Mouse (Mus musculus) ES-Bruce4 (cell line): ENCODE measurements around the gene Rbm47. TPM values are rescaled to one million over a fixed set of nuclear protein-coding genes. Genes with fewer than 3 reads are reported as not detected.

Experiments used
- H3K27ac ChIP-seq: 2 replicates; pipeline ENCODE4 v1.5.1; 2012; ENCODE audit warnings: low read length, inconsistent platforms; ENCODE audit not compliant: insufficient read depth
- H3K27me3 ChIP-seq: 2 replicates; pipeline ENCODE4 v1.6.1; 2012; ENCODE audit warnings: mild to moderate bottlenecking, low read length, inconsistent platforms; ENCODE audit not compliant: control insufficient read depth, poor library complexity, insufficient read depth, severe bottlenecking
- H3K36me3 ChIP-seq: 2 replicates; pipeline ENCODE4 v1.6.1; 2012; ENCODE audit warnings: inconsistent platforms, mild to moderate bottlenecking, low read length, moderate library complexity; ENCODE audit not compliant: control insufficient read depth, poor library complexity, insufficient read depth, severe bottlenecking
- H3K4me1 ChIP-seq: one replicate; pipeline ENCODE4 v1.8.1; 2011; ENCODE audit warnings: low read length; ENCODE audit not compliant: control insufficient read depth, insufficient read depth
- H3K4me3 ChIP-seq: 2 replicates; pipeline ENCODE4 v1.5.1; 2011; ENCODE audit warnings: low read depth, mild to moderate bottlenecking, low read length
- H3K9ac ChIP-seq: 2 replicates; pipeline ENCODE4 v1.6.1; 2012; ENCODE audit warnings: low read depth, mild to moderate bottlenecking, inconsistent platforms; ENCODE audit not compliant: poor library complexity, severe bottlenecking
- H3K9me3 ChIP-seq: replicated peaks from 2 replicates; pipeline ENCODE4 v1.6.1; 2012; ENCODE audit warnings: mild to moderate bottlenecking, low read length, inconsistent platforms; ENCODE audit not compliant: control insufficient read depth, poor library complexity, insufficient read depth, severe bottlenecking
- CTCF ChIP-seq: IDR thresholded peaks from one replicate; pipeline ENCODE4 v1.8.1; 2011; ENCODE audit warnings: low read depth, low read length
- EP300 ChIP-seq: IDR thresholded peaks from 2 replicates; pipeline ENCODE4 v1.6.1; 2011; ENCODE audit warnings: low read depth, low read length; ENCODE audit not compliant: insufficient read depth
- POLR2A ChIP-seq: IDR thresholded peaks from one replicate; pipeline ENCODE4 v1.8.1; 2011; ENCODE audit warnings: low read length; ENCODE audit not compliant: insufficient read depth
- polyA plus RNA-seq: library from polyadenylated mRNA; stranded (reverse); fragments of >200 nt; gene quantifications from 2 replicates; pipeline ENCODE4 v1.2.4, GENCODE M21; 2011; ENCODE audit warnings: low read depth; ENCODE audit not compliant: missing spikeins, insufficient read depth, insufficient read length

Gene Rbm47
- polyA plus RNA-seq, 1 experiment = 82.8 TPM

GRCm38 (mm10) chr5:66074235-66074634, 98.7 kb downstream of the Rbm47 start:
- no peaks in the 10 kb centered on the region for H3K27me3 ChIP-seq
- no peak overlapping the region for H3K4me3 ChIP-seq
- no peaks in the 10 kb centered on the region for H3K36me3 ChIP-seq
- TF ChIP-seq CTCF (no peak), EP300 (no peak), POLR2A (no peak)
- no peak overlapping the region for H3K9ac ChIP-seq
- no peak overlapping the region for H3K27ac ChIP-seq
- H3K9me3 ChIP-seq = no peaks in the 10 kb centered on the region
- H3K4me1 ChIP-seq = peaks cover 6% of the 10 kb centered on the region

- no peaks in the 10 kb centered on the region for H3K36me3 ChIP-seq
- H3K9me3 ChIP-seq = no peaks in the 10 kb centered on the region
- peaks cover 6% of the 10 kb centered on the region for H3K4me1 ChIP-seq
- H3K4me3 ChIP-seq = no peak overlapping the region
- TF ChIP-seq CTCF = no peak
- TF ChIP-seq POLR2A = no peak
- no peak for TF ChIP-seq EP300
- no peak overlapping the region for H3K27ac ChIP-seq
- H3K9ac ChIP-seq = no peak overlapping the region
- no peaks in the 10 kb centered on the region for H3K27me3 ChIP-seq
Observed at GRCm38 (mm10) chr5:66073604-66074164, 99.2 kb downstream of the Rbm47 start.

DNA sequence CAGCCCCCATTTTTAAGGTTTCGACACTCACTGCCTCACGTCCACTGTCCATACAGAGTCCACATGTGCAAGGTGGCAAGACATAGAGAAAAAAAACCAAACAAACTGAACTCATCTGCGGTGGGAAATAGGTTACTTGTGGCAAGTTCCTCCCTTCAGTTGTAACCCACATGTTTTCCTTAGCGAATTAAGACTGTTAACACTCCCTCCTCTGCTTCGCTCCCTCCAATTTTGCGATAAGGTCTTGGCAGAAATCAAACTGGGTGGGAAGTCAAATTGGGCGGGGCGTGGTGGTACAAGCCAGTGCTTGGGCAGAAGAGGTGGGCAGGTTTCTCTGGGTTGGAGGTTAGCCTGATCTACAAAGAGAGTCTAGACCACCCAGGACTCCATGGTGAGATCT, 101.2 kb downstream of the Rbm47 start:
- H3K36me3 ChIP-seq = no peaks in the 10 kb centered on the region
- H3K4me1 ChIP-seq = peaks cover 3% of the 10 kb centered on the region
- H3K27me3 ChIP-seq = no peaks in the 10 kb centered on the region
- TF ChIP-seq EP300 (no peak), POLR2A (no peak), CTCF (no peak)
- H3K9ac ChIP-seq = no peak overlapping the region
- no peaks in the 10 kb centered on the region for H3K9me3 ChIP-seq
- H3K4me3 ChIP-seq = no peak overlapping the region
- no peak overlapping the region for H3K27ac ChIP-seq

GRCm38 (mm10) chr5:66070350-66070749, 102.6 kb downstream of the Rbm47 start:
- Histone ChIP-seq H3K9me3 (no peaks in the 10 kb centered on the region), H3K4me1 (peaks cover 2% of the 10 kb centered on the region), H3K9ac (no peak overlapping the region), H3K27me3 (no peaks in the 10 kb centered on the region), H3K4me3 (0 out of 2 replicates have a peak overlapping the region, but pooled peaks have one; percentile 29), H3K36me3 (no peaks in the 10 kb centered on the region), H3K27ac (peak overlapping the region; percentile 39; the same call in 1 of the 2 replicates)
- TF ChIP-seq EP300 (no peak), CTCF (no peak)

- no peak for TF ChIP-seq EP300
- no peak for TF ChIP-seq CTCF
- TF ChIP-seq POLR2A = no peak
- Histone ChIP-seq H3K27me3 (no peaks in the 10 kb centered on the region), H3K27ac (peak overlapping the region; percentile 18; the same call in 1 of the 2 replicates)
Observed at GRCm38 (mm10) chr5:66069470-66070144, 103.3 kb downstream of the Rbm47 start.

DNA sequence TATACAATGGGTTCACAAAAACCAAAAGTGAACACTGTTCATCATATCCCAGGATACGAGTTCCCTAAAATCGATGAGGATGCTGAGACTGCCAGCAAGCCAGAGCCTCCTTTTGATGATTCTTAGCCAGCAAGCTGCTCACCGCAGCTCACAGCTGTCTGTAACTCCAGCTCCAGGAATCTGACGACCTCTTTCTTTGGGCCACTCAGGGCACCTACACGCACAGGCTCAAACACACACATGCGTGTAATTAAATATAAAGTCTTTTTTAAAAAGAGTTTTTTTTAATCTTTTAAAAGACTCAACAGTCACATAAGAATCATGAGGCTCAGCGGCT, 103.8 kb downstream of the Rbm47 start:
- H3K9ac ChIP-seq = peak overlapping the region; percentile 23; the same call in 1 of the 2 replicates
- no peaks in the 10 kb centered on the region for H3K36me3 ChIP-seq
- H3K4me1 ChIP-seq = peaks cover 2% of the 10 kb centered on the region
- H3K4me3 ChIP-seq = no peak overlapping the region
- no peaks in the 10 kb centered on the region for H3K27me3 ChIP-seq
- no peak overlapping the region for H3K27ac ChIP-seq
- no peaks in the 10 kb centered on the region for H3K9me3 ChIP-seq
- TF ChIP-seq POLR2A (no peak), CTCF (no peak), EP300 (no peak)

More at GRCm38 (mm10) chr5:66069470-66070144, 103.3 kb downstream of the Rbm47 start:
- no peaks in the 10 kb centered on the region for H3K9me3 ChIP-seq
- H3K9ac ChIP-seq = peak overlapping the region; percentile 23
- no peaks in the 10 kb centered on the region for H3K36me3 ChIP-seq
- peak overlapping the region; percentile 78 for H3K4me3 ChIP-seq
- peaks cover 2% of the 10 kb centered on the region for H3K4me1 ChIP-seq
